Mouse (Mus musculus) bone marrow, adult 2 months (tissue): ENCODE measurements around the gene Ttc33.

Experiments used
- CTCF ChIP-seq: fragments of 200-500 bp; IDR thresholded peaks from 2 replicates; pipeline ENCODE4 v1.5.1; 2011; ENCODE audit warnings: low read length, control low read depth; ENCODE audit not compliant: control insufficient read depth, insufficient read depth
- POLR2A ChIP-seq: fragments of 200-500 bp; IDR thresholded peaks from 2 replicates; pipeline ENCODE4 v1.6.1; 2011; ENCODE audit warnings: low read depth, mild to moderate bottlenecking, control low read depth, low read length, borderline replicate concordance; ENCODE audit not compliant: control insufficient read depth

GRCm38 (mm10) chr15:5156355-5156754, 29.0 kb upstream of the Ttc33 start:
- TF ChIP-seq CTCF: no peak
- no peak for TF ChIP-seq POLR2A
